Mouse (Mus musculus) yolk sac, embryonic 10.5 days (tissue): ENCODE measurements around the gene Armc6.
"Not testable (repeated sequence)": the region's sequence is repeated elsewhere in the genome, so short reads cannot be mapped to it uniquely, and the experiment has no call there.

ENCODE experiments used
- DNase-seq: peaks from one replicate; pipeline ENCODE4 v3.0.0-alpha.2; 2017; ENCODE audit warnings: low spot score

Gene Armc6

GRCm38 (mm10) chr8:70230837-70231236 lies 3.4 kb downstream of the Armc6 start:
- DNase-seq: no peak

GRCm38 (mm10) chr8:70227997-70228396 lies 6.3 kb downstream of the Armc6 start:
- DNase-seq: no peak

- DNase-seq: peak; percentile 27
These were observed 10.9 kb downstream of the Armc6 start for GRCm38 (mm10) chr8:70223341-70223740.

GRCm38 (mm10) chr8:70222041-70222440 lies 12.2 kb downstream of the Armc6 start:
- no peak for DNase-seq

GRCm38 (mm10) chr8:70220911-70221310 lies 13.4 kb downstream of the Armc6 start:
- no peak for DNase-seq

GRCm38 (mm10) chr8:70220236-70220840 lies 13.9 kb downstream of the Armc6 start:
- no peak for DNase-seq

- DNase-seq: no peak
These were observed 15.1 kb downstream of the Armc6 start for GRCm38 (mm10) chr8:70219107-70219684.

- DNase-seq: no peak
These were observed 16.8 kb downstream of the Armc6 start for GRCm38 (mm10) chr8:70217441-70217840.

- DNase-seq: no peak
These were observed 17.7 kb downstream of the Armc6 start for GRCm38 (mm10) chr8:70216566-70216965.

GRCm38 (mm10) chr8:70216161-70216560 lies 18.1 kb downstream of the Armc6 start:
- DNase-seq: not testable (repeated sequence)

GRCm38 (mm10) chr8:70215092-70215491 lies 19.2 kb downstream of the Armc6 start:
- DNase-seq: no peak

GRCm38 (mm10) chr8:70214411-70214810 lies 19.9 kb downstream of the Armc6 start:
- no peak for DNase-seq

GRCm38 (mm10) chr8:70212112-70213055 lies 21.9 kb downstream of the Armc6 start, which contains the start of gene Slc25a42:
TSS of gene Slc25a42 (minus strand) at chr8:70212305.
- DNase-seq: peak; percentile 99

GRCm38 (mm10) chr8:70211726-70212111 lies 22.5 kb downstream of the Armc6 start:
- no peak for DNase-seq

GRCm38 (mm10) chr8:70211275-70211674 lies 23.0 kb downstream of the Armc6 start:
- no peak for DNase-seq

- DNase-seq: peak; percentile 16
These were observed 23.7 kb downstream of the Armc6 start for GRCm38 (mm10) chr8:70210538-70210937.

GRCm38 (mm10) chr8:70208130-70208529 lies 26.1 kb downstream of the Armc6 start:
- peak; percentile 61 for DNase-seq

GRCm38 (mm10) chr8:70204757-70205156 lies 29.5 kb downstream of the Armc6 start:
- no peak for DNase-seq

GRCm38 (mm10) chr8:70203072-70203471 lies 31.2 kb downstream of the Armc6 start:
- no peak for DNase-seq

GRCm38 (mm10) chr8:70201417-70201816 lies 32.8 kb downstream of the Armc6 start:
- DNase-seq: no peak

GRCm38 (mm10) chr8:70200098-70200681 lies 34.1 kb downstream of the Armc6 start:
- no peak for DNase-seq

GRCm38 (mm10) chr8:70197603-70198002 lies 36.7 kb downstream of the Armc6 start:
- DNase-seq: peak; percentile 37
